Mouse (Mus musculus): Measurements from ENCODE around the gene Pik3r5.

The Pik3r5 gene

DNA sequence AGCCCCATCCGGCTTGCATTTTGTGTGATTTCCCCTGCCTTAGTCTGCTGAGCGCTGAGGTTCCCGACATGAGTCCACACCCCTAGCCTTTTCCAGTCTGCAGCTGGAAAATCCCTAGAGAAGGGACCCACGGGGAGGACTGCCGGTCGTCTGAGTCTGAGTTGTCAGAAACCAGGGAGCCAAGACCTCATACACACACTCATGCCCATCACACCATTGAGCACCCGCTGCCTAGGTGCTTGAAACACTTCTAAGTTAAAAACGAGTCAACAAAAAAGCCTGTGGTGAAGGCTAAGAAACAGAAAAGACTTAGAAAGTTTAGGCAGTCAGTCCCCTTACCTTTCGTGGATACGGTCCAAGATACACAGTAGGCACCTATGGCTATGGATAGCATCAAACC, 55.8 kb downstream of the Pik3r5 start:
- no peak for DNase-seq

DNA sequence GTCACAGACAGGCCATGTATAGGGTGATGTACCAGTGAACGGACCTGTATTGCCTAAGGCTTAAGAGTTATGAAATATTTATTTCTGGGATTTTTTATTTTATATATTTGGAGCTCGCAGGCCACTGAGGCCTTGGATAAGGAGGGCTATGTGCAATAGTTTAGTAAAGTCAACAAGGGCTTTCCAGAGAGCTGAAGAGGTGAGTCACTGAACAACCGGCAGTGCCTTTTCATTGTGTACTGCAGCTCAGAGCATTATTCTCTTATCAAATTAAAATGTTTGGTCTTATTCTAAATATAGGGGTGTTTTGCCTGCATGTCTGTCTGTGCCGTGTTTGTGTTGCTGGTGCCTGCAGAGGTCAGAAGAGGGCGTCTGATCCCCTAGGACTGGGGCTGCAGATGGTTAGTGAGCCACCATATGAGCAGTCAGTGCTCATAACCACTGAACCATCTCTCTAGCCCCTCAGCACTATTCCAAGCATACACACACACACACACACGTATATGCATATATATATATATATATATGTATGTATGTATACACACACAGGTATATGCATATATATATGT, 56.4 kb downstream of the Pik3r5 start:
- no peak for DNase-seq

DNA sequence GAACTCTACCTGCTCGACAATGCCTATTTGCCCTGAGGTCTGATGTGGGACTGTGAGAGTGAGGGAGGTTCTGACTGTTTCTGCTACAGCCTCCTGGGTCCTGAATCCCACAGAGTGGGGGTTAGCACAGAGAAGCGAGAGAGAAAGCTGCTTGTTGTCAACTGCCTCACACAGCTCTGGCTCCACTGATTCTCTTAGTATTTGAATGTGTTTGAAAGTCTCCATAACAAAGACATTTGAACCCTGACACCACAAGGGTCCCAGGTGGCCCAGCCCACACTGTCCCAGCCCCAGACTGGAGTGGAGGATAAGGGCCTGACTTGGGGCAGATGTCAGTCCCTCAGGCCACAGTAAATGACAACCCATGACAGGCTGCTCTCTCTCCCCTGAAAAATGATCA, 57.3 kb downstream of the Pik3r5 start:
- DNase-seq = no peak

DNA sequence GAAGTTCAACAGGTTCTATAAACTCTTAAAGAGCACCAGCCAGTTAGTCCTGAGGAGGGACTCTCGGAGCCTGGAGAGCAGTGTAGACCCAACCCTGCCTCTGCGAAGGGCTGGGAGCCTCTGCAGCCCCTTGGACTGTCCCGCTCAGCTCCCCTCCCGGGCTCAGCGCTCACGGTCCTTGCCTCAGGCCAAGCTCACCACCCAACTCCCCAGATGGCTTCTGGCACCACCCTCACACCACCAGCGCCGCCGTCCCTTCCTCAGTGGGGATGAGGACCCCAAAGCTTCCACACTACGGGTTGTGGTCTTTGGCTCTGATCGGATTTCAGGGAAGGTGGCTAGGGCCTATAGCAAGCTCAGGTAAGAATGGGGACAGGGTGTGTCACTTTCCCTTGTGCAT, 60.7 kb downstream of the Pik3r5 start:
- DNase-seq = no peak

DNA sequence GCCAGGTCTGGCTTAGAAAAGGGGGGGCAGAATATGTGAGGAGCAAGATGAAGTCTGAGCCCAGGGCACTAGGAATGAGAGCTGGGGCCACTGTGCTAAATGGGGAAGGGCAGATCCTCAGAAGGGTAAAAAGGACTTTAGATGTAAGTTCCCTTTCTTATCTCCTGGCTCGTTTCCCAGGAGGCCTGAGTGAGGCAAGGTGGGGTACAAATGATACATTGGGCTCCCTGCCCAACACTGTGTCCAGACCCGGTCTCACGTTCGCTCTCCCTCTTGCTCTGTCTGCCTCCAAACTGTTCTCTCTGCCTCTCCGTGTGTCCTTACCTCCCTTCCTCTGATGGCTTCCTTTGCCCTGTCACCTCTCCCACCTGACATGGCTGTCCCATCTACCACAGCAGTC, 61.8 kb downstream of the Pik3r5 start:
- DNase-seq = no peak

DNA sequence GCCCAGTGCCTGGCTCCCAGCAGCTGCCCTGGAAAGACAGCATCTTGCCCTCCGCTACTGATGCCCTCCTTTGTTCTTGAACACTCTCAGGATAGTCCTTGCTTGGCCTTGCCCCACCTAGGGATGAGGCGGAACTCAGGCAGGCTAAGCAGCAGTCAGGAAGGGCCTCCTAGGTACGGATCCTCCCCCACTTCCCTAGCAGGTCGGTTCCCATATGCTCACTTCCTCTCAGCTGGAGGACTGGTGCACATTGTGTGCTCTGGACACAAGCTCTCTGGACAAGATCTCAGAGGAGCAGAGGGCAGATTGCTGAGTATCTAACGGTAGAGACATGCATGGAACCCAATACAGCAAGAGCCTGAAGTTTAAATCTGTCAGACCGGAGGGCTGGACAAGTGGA, 65.2 kb downstream of the Pik3r5 start:
- no peak for DNase-seq

DNA sequence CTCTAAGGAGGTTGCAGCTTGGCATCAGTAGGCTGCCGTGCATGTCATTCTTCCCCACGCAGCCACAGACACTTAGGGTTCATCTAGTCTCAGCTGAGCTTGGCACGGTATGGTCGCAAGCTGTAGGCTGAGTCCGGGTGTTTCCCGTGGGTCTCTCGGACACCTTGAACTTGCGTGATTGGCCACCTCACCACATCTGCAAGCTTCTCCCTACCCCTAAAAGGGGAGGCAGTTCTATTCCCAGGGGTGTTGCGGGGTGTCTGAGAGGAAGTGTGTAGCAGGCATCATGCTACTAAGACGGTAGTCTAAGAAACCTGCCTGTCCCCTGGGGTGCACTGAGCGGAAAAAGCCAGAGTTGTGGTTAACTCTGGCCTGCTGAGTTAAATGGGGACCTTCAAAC, 66.6 kb downstream of the Pik3r5 start:
- no peak for DNase-seq

DNA sequence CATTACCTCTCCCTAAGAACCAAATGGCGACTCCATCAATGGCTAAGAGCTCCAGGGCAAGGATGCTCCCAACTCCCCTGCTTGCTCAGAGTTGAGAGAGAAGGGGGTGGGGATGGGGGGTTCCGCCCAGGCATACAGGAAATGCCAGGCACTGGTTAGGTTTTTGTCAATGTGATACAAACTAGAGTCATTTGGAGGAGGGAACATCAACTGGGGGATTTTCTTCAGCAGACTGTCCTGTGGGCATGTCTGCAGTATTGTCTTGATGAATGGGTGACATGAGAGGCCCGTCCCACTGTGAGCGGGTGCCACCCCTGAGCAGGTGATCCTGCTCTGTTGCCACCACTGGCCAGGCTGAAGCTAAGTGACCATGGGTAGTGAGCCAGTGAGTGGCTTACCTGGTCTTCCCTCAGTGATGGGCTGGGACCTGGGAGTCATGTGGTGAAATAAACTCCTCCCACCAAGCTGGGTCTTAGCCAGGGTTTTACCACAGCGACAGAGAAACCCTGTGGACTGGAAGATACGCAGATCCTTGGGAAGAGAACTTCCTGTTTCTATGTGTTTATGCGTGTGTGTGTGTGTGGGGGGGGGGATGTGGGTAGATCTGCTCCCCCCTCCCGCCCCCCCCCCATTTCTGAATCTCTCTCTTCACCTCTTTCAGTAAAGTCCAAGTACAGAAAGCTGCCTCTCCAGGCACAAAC, 67.2 kb downstream of the Pik3r5 start:
- DNase-seq = no peak

DNA sequence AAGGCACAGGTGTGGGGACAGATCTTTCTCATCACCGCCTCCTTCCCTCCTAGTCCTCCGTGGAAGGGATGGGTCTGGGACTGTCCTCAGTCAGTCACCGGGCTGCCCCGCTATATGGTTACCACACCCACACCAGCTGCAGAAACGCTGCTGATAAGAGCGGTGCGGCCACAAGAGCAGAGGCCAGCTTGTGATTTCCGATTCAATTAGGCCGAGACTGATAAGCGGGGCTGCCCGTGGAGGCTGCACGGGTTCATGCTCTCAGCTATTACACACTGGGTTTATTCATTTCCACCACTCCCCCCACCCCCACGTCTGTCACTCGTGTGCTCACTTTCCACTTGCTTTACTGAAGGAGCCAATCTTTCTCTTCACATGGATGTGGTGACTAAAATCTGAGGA, 69.0 kb downstream of the Pik3r5 start:
- no peak for DNase-seq

DNA sequence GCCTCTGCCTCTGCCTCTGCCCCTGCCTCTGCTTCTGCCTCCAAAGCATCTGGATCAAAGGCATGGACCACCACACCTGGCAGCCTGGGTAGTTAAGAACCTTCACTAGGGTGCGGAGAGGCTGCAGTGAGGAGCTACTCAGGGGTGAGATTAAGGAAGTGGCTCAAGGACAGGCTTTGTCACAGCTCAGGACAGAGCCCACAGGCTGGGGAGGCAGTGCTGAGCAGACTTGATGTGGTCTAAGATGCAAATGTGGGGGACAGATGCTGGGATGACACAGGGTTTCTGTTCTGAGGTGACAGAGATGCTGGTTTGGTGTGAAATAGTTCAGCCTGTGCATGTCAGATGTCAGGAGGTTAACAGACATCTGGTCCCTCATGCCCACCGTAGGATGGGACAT, 70.5 kb downstream of the Pik3r5 start:
- DNase-seq = no peak

DNA sequence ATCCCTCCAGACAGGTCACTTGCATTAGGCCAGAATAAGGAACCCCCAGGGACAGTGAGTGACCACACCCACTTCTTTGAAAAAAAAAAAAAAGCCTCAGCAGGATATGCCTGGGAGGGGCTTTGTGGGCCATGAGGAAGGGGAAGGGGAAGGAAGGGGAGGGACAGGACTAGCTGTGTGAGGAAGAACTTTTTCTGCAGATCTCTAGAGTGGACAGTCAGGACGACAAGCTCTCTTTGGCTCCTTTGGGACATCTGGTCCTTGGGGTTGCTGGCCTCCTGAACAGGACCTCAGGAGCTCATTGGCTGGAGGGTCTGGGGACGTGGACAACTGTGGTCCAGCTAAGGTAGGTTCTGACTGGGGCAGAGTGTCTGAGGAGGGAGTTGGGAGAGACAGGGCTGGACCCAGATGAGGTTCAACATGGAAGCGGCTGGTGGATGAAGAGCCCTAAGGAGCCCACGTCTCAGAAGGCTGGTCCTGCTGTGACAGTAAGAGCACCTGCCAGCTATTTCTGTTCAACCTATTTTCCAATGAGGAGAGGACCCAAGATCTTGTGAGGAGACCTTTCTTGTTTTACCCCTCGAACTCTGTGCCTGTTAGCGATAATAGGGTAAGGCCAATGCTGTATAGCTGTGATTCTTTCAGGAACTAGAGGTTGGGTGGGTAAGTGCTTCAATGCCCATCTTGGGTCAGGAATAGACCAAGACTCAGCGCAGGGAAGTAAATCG, 71.1 kb downstream of the Pik3r5 start, which contains the start of gene Pik3r6:
TSS of gene Pik3r6 (plus strand) at position 118 of the 728 bp plus-strand sequence.
- no peak for DNase-seq

DNA sequence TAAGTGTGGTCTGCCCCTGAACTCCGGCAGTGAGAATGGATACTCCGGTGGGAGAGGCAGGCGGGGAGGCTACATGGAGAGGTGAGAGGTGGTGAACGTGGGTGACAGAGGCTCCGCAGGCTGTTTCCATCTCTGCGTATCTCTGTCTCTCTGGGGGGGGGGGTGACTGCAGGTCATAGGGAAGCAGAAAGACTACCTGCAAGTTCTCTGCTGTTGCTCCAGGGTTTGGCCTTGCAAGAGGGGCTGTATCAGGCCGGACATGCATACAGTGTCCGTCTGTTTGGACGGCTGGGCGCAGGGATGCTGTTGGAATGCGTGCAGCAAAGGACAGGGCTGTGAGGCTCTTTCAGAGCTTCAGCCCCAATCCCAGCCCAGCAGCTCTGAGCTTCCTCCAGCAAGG, 73.0 kb downstream of the Pik3r5 start:
- DNase-seq = no peak

DNA sequence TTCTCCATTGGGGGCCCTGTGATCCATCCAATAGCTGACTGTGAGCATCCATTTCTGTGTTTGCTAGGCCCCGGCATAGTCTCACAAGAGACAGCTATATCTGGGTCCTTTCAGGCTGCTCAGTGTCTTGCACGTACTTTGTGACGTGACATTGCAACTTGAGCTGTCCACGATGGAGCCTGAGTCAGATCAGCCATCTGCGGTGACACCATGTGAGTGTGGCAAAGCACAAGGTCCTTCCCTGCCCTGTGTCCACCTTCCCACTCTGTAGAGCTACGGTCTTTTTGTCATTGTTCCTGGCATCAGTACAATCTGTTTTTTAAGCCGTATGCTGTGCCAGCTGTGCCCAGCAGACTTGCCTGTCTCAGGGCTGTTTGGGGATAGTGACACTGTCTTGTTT, 75.3 kb downstream of the Pik3r5 start:
- no peak for DNase-seq

DNA sequence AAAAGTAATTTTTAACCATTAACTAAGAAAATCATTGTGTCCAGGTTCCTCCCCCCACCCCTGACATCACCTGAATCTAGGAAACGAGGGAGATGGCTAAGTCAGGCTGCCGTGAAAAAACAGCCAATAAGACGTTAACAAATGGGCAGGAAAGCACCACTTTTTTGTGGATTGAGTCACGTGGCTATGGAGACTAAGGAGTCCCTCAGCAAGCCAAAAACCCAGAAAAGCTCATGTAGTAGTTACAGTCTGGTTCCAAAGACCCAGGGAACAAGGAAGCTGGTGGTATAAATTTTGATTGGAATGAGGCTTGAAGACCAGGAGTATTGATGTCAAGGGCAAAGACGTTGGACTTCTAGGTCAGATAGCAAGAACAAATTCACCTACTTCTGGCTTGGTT, 76.7 kb downstream of the Pik3r5 start:
- no peak for DNase-seq

DNA sequence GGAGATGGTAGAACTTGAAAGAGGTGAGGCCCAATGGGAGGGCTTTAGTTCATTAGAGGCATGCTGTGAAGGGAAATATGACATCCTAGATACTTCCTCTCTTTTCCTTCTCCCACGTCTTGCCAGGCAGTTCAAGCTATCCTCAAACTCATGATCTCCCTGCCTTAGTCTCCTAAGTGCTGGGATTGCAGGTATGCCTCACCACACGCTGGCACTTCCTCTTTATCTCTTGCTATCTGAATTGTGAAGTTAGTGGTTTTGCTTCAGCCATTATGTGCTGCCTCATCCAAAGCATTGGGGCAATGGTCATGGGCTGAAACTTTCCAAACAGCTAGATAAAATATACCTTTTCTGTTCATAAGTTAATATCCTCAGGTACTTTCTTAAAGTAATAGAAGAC, 77.3 kb downstream of the Pik3r5 start:
- no peak for DNase-seq

DNA sequence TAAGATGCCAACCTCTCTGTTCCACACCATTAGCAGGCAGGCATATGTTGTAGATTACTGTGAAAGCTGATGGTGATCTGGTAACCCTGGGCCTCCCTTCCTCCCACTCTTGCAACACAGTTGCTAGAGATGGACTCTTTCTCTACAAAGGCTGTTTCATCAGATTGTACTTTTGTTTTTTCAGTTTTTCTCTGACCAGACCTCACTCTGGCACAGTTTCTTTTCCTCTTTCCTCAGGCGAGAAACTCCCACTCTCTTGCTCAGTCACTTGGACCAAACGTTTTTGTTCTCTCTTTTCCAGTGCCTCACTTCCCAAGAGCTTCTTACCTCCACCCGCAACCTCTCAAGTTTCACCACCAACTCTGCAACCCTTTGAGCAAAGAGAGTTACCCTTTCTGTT, 82.0 kb downstream of the Pik3r5 start:
- DNase-seq = no peak

DNA sequence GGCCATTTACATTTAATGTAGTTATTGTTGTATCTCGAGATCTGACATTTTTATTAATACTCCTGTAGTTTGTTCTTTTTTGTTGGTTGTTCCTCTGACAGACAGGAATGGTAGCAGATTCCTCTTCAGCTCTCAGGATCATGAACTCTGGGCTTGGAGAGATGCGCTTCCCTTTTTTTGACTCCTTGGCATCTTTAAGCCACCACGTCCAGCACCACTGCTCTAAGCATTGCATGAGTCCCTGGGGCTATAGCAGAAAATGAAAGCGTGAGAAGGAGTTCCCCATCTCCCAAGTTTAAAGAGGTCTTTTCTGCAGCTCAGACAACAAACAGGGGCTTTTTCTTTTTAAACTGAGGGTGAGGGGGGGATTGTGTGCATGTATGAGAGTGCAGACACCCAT, 87.4 kb downstream of the Pik3r5 start:
- no peak for DNase-seq

DNA sequence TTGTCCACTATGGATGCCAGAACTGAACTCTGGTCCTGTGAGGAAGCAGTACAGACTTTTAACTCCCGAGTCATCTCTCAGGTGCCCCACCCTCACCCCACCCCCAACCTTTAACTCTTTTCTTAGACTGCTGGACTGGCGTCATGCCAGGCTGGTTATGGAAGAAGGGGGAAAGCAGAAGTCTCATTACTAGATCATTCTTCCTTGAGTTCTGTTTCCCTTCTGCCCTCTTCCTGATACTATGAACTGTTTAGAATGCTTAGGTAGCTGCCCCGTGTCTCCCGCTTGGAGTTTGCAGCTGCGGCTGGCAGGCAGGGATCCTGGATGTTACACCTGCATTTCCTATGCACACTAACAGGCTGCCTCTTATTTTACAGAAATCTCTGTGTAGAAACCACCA, 87.9 kb downstream of the Pik3r5 start:
- DNase-seq = no peak

DNA sequence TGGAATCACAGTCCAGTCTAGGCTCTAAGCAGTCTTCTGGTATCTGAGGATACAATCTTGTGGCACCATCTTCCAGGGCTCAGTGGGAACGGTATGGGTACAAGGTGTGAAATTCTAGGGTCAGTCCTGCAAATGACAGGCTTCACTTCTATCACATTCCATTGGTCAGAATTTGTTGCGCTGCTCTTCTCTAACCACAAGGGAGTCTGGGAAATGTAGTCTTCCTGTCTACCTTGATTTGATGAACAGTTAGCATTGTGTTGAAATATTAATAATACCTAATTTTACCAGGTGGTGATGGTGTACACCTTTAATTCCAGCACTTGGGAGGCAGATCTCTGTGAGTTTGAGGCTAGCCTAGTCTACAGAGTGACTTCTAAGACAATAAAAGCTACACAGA, 88.5 kb downstream of the Pik3r5 start:
- no peak for DNase-seq

DNA sequence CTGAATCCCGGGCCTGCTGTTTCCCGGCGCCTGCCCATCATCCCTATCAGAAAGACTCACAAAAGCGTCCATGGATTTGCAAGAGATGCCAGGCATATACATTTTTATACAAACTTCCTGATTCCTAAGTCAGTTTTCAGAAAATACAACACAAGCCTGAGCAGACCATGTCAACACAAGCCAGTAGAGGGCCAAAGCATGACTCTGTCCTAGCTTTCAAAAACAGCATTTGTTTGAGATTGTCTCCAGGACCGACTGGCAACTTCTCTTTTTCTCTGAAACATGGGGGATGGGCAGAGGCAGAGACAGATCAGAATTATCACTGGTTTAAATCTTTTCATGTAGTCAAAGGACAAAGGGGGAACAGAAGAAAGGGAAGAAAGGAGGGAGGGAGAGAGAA, 89.4 kb downstream of the Pik3r5 start:
- no peak for DNase-seq

DNA sequence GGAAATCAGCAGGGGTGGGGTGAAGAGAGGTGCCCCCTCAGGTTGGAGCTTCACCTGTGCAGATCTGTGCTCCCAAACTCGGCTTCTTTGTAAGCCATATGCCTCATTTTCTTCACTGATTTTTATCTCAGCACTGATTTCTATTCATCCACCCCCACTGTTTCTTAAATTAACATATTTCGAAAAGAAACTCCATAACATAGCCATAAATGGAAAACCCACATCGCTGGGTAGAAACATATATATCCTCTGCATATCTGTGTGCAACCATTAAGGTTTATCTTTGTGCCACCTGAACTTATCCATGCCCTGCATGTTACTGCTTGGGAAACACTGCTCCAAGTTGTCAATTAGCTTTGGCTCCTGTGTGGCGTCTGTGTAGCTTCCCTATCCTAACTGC, 94.5 kb downstream of the Pik3r5 start:
- DNase-seq = no peak

DNA sequence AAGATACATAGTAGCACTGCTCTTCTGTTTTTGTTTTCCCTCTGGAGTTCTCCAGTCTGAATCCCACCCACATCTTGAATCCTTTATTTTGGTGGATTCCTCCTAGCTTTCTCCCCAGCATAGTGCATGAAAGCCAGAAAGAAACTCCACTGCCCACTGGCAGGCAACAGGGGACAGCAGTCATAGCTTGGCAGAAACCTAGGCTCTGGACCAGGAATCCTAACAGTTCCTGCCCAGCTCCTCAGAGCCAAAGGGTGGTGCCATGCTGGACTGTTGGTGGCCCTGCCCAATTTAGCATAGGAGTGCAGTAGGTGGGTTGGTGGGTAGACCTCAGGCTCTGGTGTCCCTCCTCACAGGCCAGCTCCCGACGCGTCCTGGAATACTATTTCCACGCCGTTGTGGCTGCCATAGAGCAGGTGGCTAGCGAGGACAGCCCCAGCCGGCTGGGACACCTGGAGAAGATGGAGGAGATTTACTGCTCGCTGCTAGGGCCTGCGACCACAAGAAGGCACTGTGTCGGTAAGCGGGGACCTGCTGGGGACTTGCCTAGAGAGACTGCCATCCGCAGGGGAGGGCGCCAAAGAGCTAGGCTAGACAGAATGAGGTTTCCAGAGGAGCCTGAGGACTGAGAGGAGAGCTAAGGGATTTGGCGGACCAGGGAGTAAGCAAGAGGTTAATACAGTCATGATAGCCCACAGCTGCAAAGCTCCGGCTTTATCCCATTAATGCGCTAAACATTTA, 99.3 kb downstream of the Pik3r5 start:
- DNase-seq = peak; percentile 60

DNA sequence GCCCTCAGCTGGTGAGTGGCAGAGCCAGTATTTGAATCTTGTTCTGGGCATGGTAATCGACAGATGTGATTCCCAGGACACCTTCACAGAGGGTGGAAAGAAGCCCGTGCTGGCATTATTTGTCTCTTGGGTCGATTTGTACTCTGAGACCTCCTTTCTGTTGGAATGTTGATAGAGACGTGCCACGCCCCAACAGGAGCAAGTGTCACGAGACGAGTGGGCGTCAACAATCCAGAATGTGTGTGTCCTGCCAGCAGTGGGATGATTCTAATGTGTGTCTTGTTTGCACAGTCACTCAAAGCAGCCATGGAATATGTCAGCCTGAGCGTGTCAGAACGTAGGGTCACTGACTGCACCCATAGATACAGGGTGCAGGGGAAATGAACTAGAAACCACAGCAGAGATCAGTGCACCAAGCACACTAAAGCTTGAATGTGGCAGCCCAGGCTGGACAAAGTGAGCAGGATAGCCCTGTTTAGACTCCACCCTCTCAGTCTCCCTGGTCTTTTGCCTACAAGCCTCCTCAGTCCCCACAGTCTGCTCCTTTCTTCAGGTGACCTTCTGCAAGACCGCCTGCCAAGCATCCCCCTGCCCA, 100.1 kb downstream of the Pik3r5 start:
- DNase-seq = no peak
